Mouse (Mus musculus) thymus, adult 2 months (tissue): ENCODE measurements around the gene Mtmr1. TPM values are rescaled to one million over a fixed set of nuclear protein-coding genes. Genes with fewer than 3 reads are reported as not detected.

Source experiments
- DNase-seq: peaks from one replicate; pipeline ENCODE4 v3.0.0; 2021
- H3K27ac ChIP-seq: fragments of 200-500 bp; 2 replicates; pipeline ENCODE4 v1.5.1; 2012; ENCODE audit warnings: low read length, control low read depth; ENCODE audit not compliant: control insufficient read depth, insufficient read depth
- H3K27me3 ChIP-seq: fragments of 200-500 bp; 2 replicates; pipeline ENCODE4 v1.6.1; 2012; ENCODE audit warnings: mild to moderate bottlenecking, low read length, moderate library complexity, mixed read lengths; ENCODE audit not compliant: control insufficient read depth, insufficient read depth
- H3K36me3 ChIP-seq: fragments of 200-500 bp; 2 replicates; pipeline ENCODE4 v1.6.1; 2012; ENCODE audit warnings: mild to moderate bottlenecking, low read length, moderate library complexity; ENCODE audit not compliant: control insufficient read depth, insufficient read depth
- H3K4me1 ChIP-seq: fragments of 200-500 bp; replicated peaks from 2 replicates; pipeline ENCODE4 v1.6.1; 2012; ENCODE audit warnings: low read length; ENCODE audit not compliant: control insufficient read depth, insufficient read depth
- H3K4me3 ChIP-seq: fragments of 200-500 bp; 2 replicates; pipeline ENCODE4 v1.5.1; 2012; ENCODE audit warnings: mild to moderate bottlenecking, low read length, control low read depth, moderate library complexity; ENCODE audit not compliant: control insufficient read depth, insufficient read depth
- CTCF ChIP-seq: fragments of 200-500 bp; IDR thresholded peaks from 2 replicates; pipeline ENCODE4 v1.5.1; 2012; ENCODE audit warnings: mild to moderate bottlenecking, control low read depth, low read length, moderate library complexity, borderline replicate concordance; ENCODE audit not compliant: control insufficient read depth, poor library complexity, insufficient read depth; ENCODE audit errors: extremely low read depth
- POLR2A ChIP-seq: fragments of 200-500 bp; IDR thresholded peaks from 2 replicates; pipeline ENCODE4 v1.6.1; 2012; ENCODE audit warnings: mild to moderate bottlenecking, low read length, control low read depth, moderate library complexity; ENCODE audit not compliant: control insufficient read depth, poor library complexity, insufficient read depth; ENCODE audit errors: extremely low read depth
- WGBS: fragments of 180-500 bp; shearing (Covaris S2); methylation state at CpG from one replicate; pipeline ENCODE4 v1.1.7; 2018; 5-methylcytosine and 5-hydroxymethylcytosine counted together
- polyA plus RNA-seq: library from polyadenylated mRNA; depleted of rRNA; stranded (reverse); fragments of >200 nt; gene quantifications from 2 replicates; pipeline ENCODE4 v1.2.3, GENCODE M21; 2012

Mtmr1 gene
- polyA plus RNA-seq, 1 experiment: 19.2 TPM

- no peak for DNase-seq
- Histone ChIP-seq H3K27me3 (no peaks in the 10 kb centered on the region), H3K36me3 (no peaks in the 10 kb centered on the region), H3K27ac (no peak overlapping the region), H3K4me1 (no peaks in the 10 kb centered on the region), H3K4me3 (no peak overlapping the region)
- 97% methylated on average over 8 of the region's 8 CpGs for WGBS
- TF ChIP-seq POLR2A: no peak
- TF ChIP-seq CTCF: no peak
Measured at GRCm38 (mm10) chrX:71434860-71435259, 70.3 kb downstream of the Mtmr1 start.

- H3K27ac ChIP-seq: no peak overlapping the region
- H3K27me3 ChIP-seq: no peaks in the 10 kb centered on the region
- WGBS: 98% methylated on average over 2 of the region's 2 CpGs
- DNase-seq: no peak
- no peak overlapping the region for H3K4me3 ChIP-seq
- H3K4me1 ChIP-seq: no peaks in the 10 kb centered on the region
- TF ChIP-seq CTCF (no peak), POLR2A (no peak)
- no peaks in the 10 kb centered on the region for H3K36me3 ChIP-seq
Measured at GRCm38 (mm10) chrX:71435542-71435941, 71.0 kb downstream of the Mtmr1 start.

GRCm38 (mm10) chrX:71439473-71439872 is 74.9 kb downstream of the Mtmr1 start:
- no peak for DNase-seq
- Histone ChIP-seq H3K27me3 (no peaks in the 10 kb centered on the region), H3K4me1 (no peaks in the 10 kb centered on the region), H3K27ac (no peak overlapping the region), H3K36me3 (no peaks in the 10 kb centered on the region), H3K4me3 (no peak overlapping the region)
- WGBS: 78% methylated on average over 6 of the region's 6 CpGs
- TF ChIP-seq POLR2A (no peak), CTCF (no peak)

DNA sequence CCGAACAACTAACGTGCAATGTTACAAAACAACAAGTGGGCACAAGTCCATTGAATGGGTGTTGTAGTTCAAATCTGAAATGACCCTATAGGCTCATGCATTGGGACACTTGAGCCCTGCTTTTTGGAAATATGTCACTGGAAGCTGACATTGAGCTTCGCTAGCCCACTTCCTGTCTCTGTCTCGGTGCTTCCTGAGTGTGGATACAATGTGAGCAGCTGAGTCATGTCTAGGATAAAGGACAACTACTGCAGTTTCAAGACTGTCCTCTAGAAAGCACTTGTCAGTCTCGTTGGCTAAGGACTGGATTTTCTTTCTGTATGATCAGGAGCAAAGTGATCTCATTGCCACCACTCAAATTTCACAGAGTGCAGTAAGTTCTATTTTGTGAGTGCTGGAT is 78.4 kb downstream of the Mtmr1 start:
- DNase-seq: no peak
- Histone ChIP-seq H3K4me1 (no peaks in the 10 kb centered on the region), H3K36me3 (no peaks in the 10 kb centered on the region), H3K4me3 (no peak overlapping the region), H3K27ac (no peak overlapping the region), H3K27me3 (no peaks in the 10 kb centered on the region)
- 68% methylated on average over 5 of the region's 5 CpGs for WGBS
- no peak for TF ChIP-seq POLR2A
- TF ChIP-seq CTCF: no peak

DNA sequence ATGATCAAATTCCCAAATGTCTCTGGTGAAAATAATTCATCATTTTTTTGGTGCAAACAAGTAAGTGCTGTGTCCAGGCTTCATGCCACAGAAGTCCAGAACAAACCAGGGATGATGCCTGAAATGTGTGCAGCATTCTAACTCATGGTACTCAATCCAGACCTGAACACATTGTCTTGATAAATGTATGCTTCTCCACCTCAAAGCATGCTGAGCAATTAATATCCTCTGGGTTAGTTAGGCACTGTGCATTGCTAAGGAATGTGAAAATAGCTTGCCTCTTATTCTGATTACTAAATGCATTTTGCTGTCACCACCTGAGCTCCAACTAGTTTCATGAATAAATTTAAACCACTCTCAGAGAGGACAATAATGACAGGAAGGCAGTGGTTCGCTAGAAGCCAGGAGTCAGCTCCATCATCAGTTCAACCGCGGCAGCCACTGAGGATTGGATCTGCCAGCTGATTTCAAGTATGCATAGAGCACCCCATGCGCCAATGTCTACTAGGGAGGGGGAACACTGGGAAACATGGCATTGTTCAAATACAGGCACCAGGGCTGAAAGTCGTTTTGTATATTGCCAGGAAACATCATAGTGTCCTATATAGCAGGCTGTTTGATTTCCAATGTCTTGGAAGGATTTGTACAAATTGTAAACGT is 91.6 kb downstream of the Mtmr1 start:
- H3K27ac ChIP-seq: no peak overlapping the region
- DNase-seq: no peak
- TF ChIP-seq POLR2A: no peak
- H3K4me3 ChIP-seq: no peak overlapping the region
- no peaks in the 10 kb centered on the region for H3K27me3 ChIP-seq
- H3K4me1 ChIP-seq: no peaks in the 10 kb centered on the region
- no peaks in the 10 kb centered on the region for H3K36me3 ChIP-seq
- 97% methylated on average over 6 of the region's 6 CpGs for WGBS

DNA sequence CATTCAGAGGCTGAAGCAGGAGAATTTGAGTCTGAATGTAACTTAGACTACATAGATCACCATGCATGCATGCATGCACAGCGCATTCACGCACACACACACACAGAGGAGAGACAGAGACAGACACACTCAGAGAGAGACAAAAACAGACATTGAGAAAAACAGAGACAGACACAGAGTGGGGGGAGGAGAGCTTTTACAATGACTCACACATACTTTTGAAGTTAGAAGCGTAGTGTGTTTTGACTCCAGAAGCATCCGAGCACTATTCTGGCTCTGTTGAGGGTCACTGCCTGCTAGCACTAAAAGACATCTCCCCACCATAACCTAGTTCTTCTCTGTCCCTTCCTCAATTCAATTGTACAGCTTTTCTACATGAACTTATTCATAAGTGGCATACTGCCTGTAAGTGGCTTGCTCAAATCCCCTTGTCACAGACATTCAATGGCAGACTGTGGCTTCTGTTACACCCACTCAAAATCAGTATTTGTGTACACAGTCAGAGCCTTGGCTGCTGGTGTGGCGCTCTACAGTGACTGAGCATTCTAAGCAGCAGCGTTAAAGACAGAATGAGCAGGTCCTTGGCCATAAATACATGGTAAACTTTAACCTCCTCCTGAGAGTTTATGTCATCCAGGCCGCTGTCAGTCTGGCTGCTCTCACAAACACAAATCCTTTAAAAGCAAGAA is 99.7 kb downstream of the Mtmr1 start:
- H3K27me3 ChIP-seq: no peaks in the 10 kb centered on the region

More for the DNA sequence above, 99.7 kb downstream of the Mtmr1 start:
- Histone ChIP-seq H3K4me3 (no peak overlapping the region), H3K36me3 (no peaks in the 10 kb centered on the region), H3K4me1 (peaks cover 3% of the 10 kb centered on the region), H3K27ac (no peak overlapping the region)
- TF ChIP-seq CTCF (no peak), POLR2A (no peak)
- DNase-seq: no peak
- WGBS: 90% methylated on average over 7 of the region's 7 CpGs
